Mouse (Mus musculus): ENCODE measurements around the gene Gm10382.
"Not testable (repeated sequence)": the region's sequence is repeated elsewhere in the genome, so short reads cannot be mapped to it uniquely, and the experiment has no call there.

Gene Gm10382

GRCm38 (mm10) chr5:125393622-125394603, 4.8 kb downstream of the Gm10382 start:
- DNase-seq, result peak; percentile 91 to 93

GRCm38 (mm10) chr5:125395008-125395407, 5.9 kb downstream of the Gm10382 start:
- no peak for DNase-seq

GRCm38 (mm10) chr5:125400903-125401302, 11.8 kb downstream of the Gm10382 start:
- DNase-seq, result no peak

- DNase-seq, result no peak
Measured at GRCm38 (mm10) chr5:125402476-125402875, 13.4 kb downstream of the Gm10382 start.

GRCm38 (mm10) chr5:125402991-125403390, 13.9 kb downstream of the Gm10382 start:
- DNase-seq, result no peak

- DNase-seq, result peak; percentile 78 to 79
Measured at GRCm38 (mm10) chr5:125403481-125404465, 14.7 kb downstream of the Gm10382 start.

GRCm38 (mm10) chr5:125404536-125404902, 15.4 kb downstream of the Gm10382 start:
- peak in 1 of 2 experiments; percentile 31 for DNase-seq

- DNase-seq, result peak; percentile 56 to 60
Measured at GRCm38 (mm10) chr5:125404903-125405545, 15.9 kb downstream of the Gm10382 start.

GRCm38 (mm10) chr5:125405546-125406248, 16.6 kb downstream of the Gm10382 start:
- peak; percentile 90 to 91 for DNase-seq

GRCm38 (mm10) chr5:125406322-125407016, 17.3 kb downstream of the Gm10382 start:
- peak; percentile 65 to 76 for DNase-seq

- no peak for DNase-seq
Measured at GRCm38 (mm10) chr5:125407020-125407830, 18.1 kb downstream of the Gm10382 start.

- peak in 1 of 2 experiments; percentile 15 for DNase-seq
Measured at GRCm38 (mm10) chr5:125407910-125408575, 18.9 kb downstream of the Gm10382 start.

GRCm38 (mm10) chr5:125408842-125409241, 19.7 kb downstream of the Gm10382 start:
- peak; percentile 84 to 90 for DNase-seq

GRCm38 (mm10) chr5:125409348-125410090, 20.4 kb downstream of the Gm10382 start:
- DNase-seq, result peak in 1 of 2 experiments; percentile 48

GRCm38 (mm10) chr5:125411972-125412530, 22.9 kb downstream of the Gm10382 start:
- DNase-seq, result peak; percentile 77 to 91

GRCm38 (mm10) chr5:125412536-125412935, 23.4 kb downstream of the Gm10382 start:
- not testable (repeated sequence) for DNase-seq

GRCm38 (mm10) chr5:125413763-125414162, 24.6 kb downstream of the Gm10382 start:
- DNase-seq, result no peak

GRCm38 (mm10) chr5:125416183-125416582, 27.1 kb downstream of the Gm10382 start:
- no peak for DNase-seq

GRCm38 (mm10) chr5:125418636-125419035, 29.5 kb downstream of the Gm10382 start:
- no peak for DNase-seq
